Mouse (Mus musculus) limb, embryonic 12.5 days (tissue): Measurements from ENCODE around the gene Itga10. TPM values are rescaled to one million over a fixed set of nuclear protein-coding genes. Genes with fewer than 3 reads are reported as not detected.
A peak's percentile ranks its signal among the peaks of the same experiment; 100 is the strongest.
"Not testable (repeated sequence)": the region's sequence is repeated elsewhere in the genome, so short reads cannot be mapped to it uniquely, and the experiment has no call there.

Experiments
- ATAC-seq: fragments of 200-750 bp; cut with Nextera tagmentation; 2 replicates; pipeline ENCODE4 v1.8.0; 2017; ENCODE audit warnings: low read depth, moderate TSS enrichment; ENCODE audit not compliant: insufficient number of reproducible peaks, insufficient read depth, low FRiP score, low TSS enrichment
- H3K27ac ChIP-seq: fragments of 300-500 bp; sonication (generic); 2 replicates; pipeline ENCODE4 v1.5.1; 2016; ENCODE audit warnings: mild to moderate bottlenecking, moderate library complexity
- H3K27me3 ChIP-seq: fragments of 300-500 bp; sonication (generic); 2 replicates; pipeline ENCODE4 v1.6.1; 2016; ENCODE audit warnings: mild to moderate bottlenecking, moderate library complexity
- H3K36me3 ChIP-seq: fragments of 300-500 bp; sonication (generic); 2 replicates; pipeline ENCODE4 v1.6.1; 2016; ENCODE audit warnings: mild to moderate bottlenecking, moderate library complexity
- H3K4me1 ChIP-seq: fragments of 300-500 bp; sonication (generic); replicated peaks from 2 replicates; pipeline ENCODE4 v1.6.1; 2016
- H3K4me2 ChIP-seq: fragments of 300-500 bp; sonication (generic); 2 replicates; pipeline ENCODE4 v1.6.1; 2016; ENCODE audit warnings: mild to moderate bottlenecking, moderate library complexity
- H3K4me3 ChIP-seq: fragments of 300-500 bp; sonication (generic); replicated peaks from 2 replicates; pipeline ENCODE4 v1.5.1; 2016; ENCODE audit warnings: mild to moderate bottlenecking
- H3K9ac ChIP-seq: fragments of 300-500 bp; sonication (generic); replicated peaks from 2 replicates; pipeline ENCODE4 v1.6.1; 2016; ENCODE audit warnings: mild to moderate bottlenecking, moderate library complexity
- H3K9me3 ChIP-seq: fragments of 300-500 bp; sonication (generic); 2 replicates; pipeline ENCODE4 v1.6.1; 2016; ENCODE audit warnings: mild to moderate bottlenecking, moderate library complexity
- WGBS: fragments of 180-500 bp; shearing (Covaris S2); methylation state at CpG from one replicate; pipeline ENCODE4 v1.1.7; 2016; 5-methylcytosine and 5-hydroxymethylcytosine counted together
- polyA plus RNA-seq: library from polyadenylated mRNA; unstranded; fragments of >200 nt; fragmentation: Nextera tagmentation; extraction: Ambion mirVana; gene quantifications from 2 replicates; pipeline ENCODE4 v1.2.1, GENCODE M21; 2016

The Itga10 gene
- polyA plus RNA-seq, 1 experiment from 2014 or later: 0.76 TPM

GRCm38 (mm10) chr3:96634928-96635879 is 10.2 kb upstream of the Itga10 start, which contains the start of the genes Pex11b and Gm42957:
Gene Pex11b, plus strand, starts transcription at chr3:96635376.
Gene Gm42957, plus strand, starts transcription at chr3:96635474.
- ATAC-seq: peak; percentile 92

GRCm38 (mm10) chr3:96635906-96636305 is 9.5 kb upstream of the Itga10 start:
- 12% methylated on average over 15 of the region's 15 CpGs for WGBS
- peaks cover 71% of the 10 kb centered on the region for H3K36me3 ChIP-seq
- H3K27ac ChIP-seq: peak overlapping the region; percentile 92
- peak overlapping the region; percentile 73 for H3K4me2 ChIP-seq
- H3K27me3 ChIP-seq: no peaks in the 10 kb centered on the region
- no peak for ATAC-seq
- peaks cover 25% of the 10 kb centered on the region for H3K4me1 ChIP-seq
- peak overlapping the region; percentile 95 for H3K9ac ChIP-seq
- no peaks in the 10 kb centered on the region for H3K9me3 ChIP-seq
- H3K4me3 ChIP-seq: peak overlapping the region; percentile 95

More at GRCm38 (mm10) chr3:96634928-96635879, 10.2 kb upstream of the Itga10 start, which contains the start of the genes Pex11b and Gm42957:
- H3K9me3 ChIP-seq: no peaks in the 10 kb centered on the region
- peak within 1 kb of the TSS; percentile 92 for H3K27ac ChIP-seq
- peaks cover 29% of the 10 kb centered on the region for H3K4me1 ChIP-seq
- peak within 1 kb of the TSS; percentile 95 for H3K9ac ChIP-seq
- H3K27me3 ChIP-seq: no peaks in the 10 kb centered on the region
- peaks cover 65% of the 10 kb centered on the region for H3K36me3 ChIP-seq
- H3K4me2 ChIP-seq: peak within 1 kb of the TSS; percentile 73
- peak within 1 kb of the TSS; percentile 95 for H3K4me3 ChIP-seq
- WGBS: 2% methylated on average over 59 of the region's 60 CpGs

GRCm38 (mm10) chr3:96636448-96636847 is 8.9 kb upstream of the Itga10 start:
- no peak for ATAC-seq
- peaks cover 21% of the 10 kb centered on the region for H3K4me1 ChIP-seq
- H3K27me3 ChIP-seq: no peaks in the 10 kb centered on the region
- no peaks in the 10 kb centered on the region for H3K9me3 ChIP-seq
- peak overlapping the region; percentile 95 for H3K4me3 ChIP-seq
- peak overlapping the region; percentile 73 for H3K4me2 ChIP-seq
- peaks cover 71% of the 10 kb centered on the region for H3K36me3 ChIP-seq
- H3K9ac ChIP-seq: peak overlapping the region; percentile 95
- WGBS: 75% methylated on average over 11 of the region's 11 CpGs
- H3K27ac ChIP-seq: no peak overlapping the region

- Histone ChIP-seq H3K4me3 (no peak overlapping the region), H3K4me1 (peaks cover 17% of the 10 kb centered on the region), H3K36me3 (peaks cover 71% of the 10 kb centered on the region), H3K27ac (no peak overlapping the region), H3K9me3 (no peaks in the 10 kb centered on the region), H3K9ac (no peak overlapping the region), H3K27me3 (no peaks in the 10 kb centered on the region), H3K4me2 (no peak overlapping the region)
- WGBS: 73% methylated on average over 1 of the region's 1 CpGs
- ATAC-seq: no peak
Measured at GRCm38 (mm10) chr3:96639219-96639618, 6.2 kb upstream of the Itga10 start.

GRCm38 (mm10) chr3:96647365-96647764 is 2.0 kb downstream of the Itga10 start:
- peaks cover 32% of the 10 kb centered on the region for H3K36me3 ChIP-seq
- 0 out of 2 replicates have a peak, but pooled peaks cover 4% of the 10 kb centered on the region for H3K4me1 ChIP-seq
- no peak overlapping the region for H3K4me2 ChIP-seq
- no peaks in the 10 kb centered on the region for H3K9me3 ChIP-seq
- 80% methylated on average over 3 of the region's 3 CpGs for WGBS
- H3K27me3 ChIP-seq: no peaks in the 10 kb centered on the region
- no peak for ATAC-seq
- no peak overlapping the region for H3K27ac ChIP-seq
- H3K4me3 ChIP-seq: no peak overlapping the region
- H3K9ac ChIP-seq: no peak overlapping the region

- Histone ChIP-seq H3K36me3 (peaks cover 9% of the 10 kb centered on the region; the same call in 1 of the 2 replicates), H3K4me1 (peaks cover 12% of the 10 kb centered on the region), H3K27me3 (no peaks in the 10 kb centered on the region), H3K4me3 (no peak overlapping the region), H3K9me3 (no peaks in the 10 kb centered on the region), H3K4me2 (no peak overlapping the region), H3K9ac (no peak overlapping the region), H3K27ac (no peak overlapping the region)
- ATAC-seq: no peak
- 83% methylated on average over 2 of the region's 2 CpGs for WGBS
Measured at GRCm38 (mm10) chr3:96660901-96661300, 15.5 kb downstream of the Itga10 start.

GRCm38 (mm10) chr3:96662731-96663316 is 17.4 kb downstream of the Itga10 start:
- Histone ChIP-seq H3K4me1 (peaks cover 12% of the 10 kb centered on the region), H3K4me3 (peak overlapping the region; percentile 31), H3K9ac (peak overlapping the region; percentile 31; the same call in 1 of the 2 replicates), H3K4me2 (peak overlapping the region; percentile 59), H3K9me3 (no peaks in the 10 kb centered on the region), H3K36me3 (no peaks in the 10 kb centered on the region), H3K27me3 (no peaks in the 10 kb centered on the region), H3K27ac (peak overlapping the region; percentile 86)
- 45% methylated on average over 8 of the region's 8 CpGs for WGBS
- ATAC-seq: no peak

GRCm38 (mm10) chr3:96663432-96664239 is 18.3 kb downstream of the Itga10 start:
- Histone ChIP-seq H3K9ac (peak overlapping the region; percentile 31; the same call in 1 of the 2 replicates), H3K27ac (peak overlapping the region; percentile 86), H3K4me3 (peak overlapping the region; percentile 31), H3K4me2 (peak overlapping the region; percentile 59), H3K4me1 (peaks cover 12% of the 10 kb centered on the region), H3K36me3 (no peaks in the 10 kb centered on the region), H3K27me3 (no peaks in the 10 kb centered on the region), H3K9me3 (no peaks in the 10 kb centered on the region)
- WGBS: 7% methylated on average over 17 of the region's 18 CpGs
- ATAC-seq: peak; percentile 92

GRCm38 (mm10) chr3:96665732-96666363 is 20.5 kb downstream of the Itga10 start:
- not testable (repeated sequence) for H3K27ac ChIP-seq, H3K36me3 ChIP-seq, H3K27me3 ChIP-seq, H3K9ac ChIP-seq, H3K4me3 ChIP-seq, H3K4me2 ChIP-seq, H3K9me3 ChIP-seq, ATAC-seq
- H3K4me1 ChIP-seq: peaks cover 20% of the 10 kb centered on the region
- 88% methylated on average over 7 of the region's 7 CpGs for WGBS

- 92% methylated on average over 5 of the region's 5 CpGs for WGBS
- H3K4me1 ChIP-seq: peaks cover 20% of the 10 kb centered on the region
- no peaks in the 10 kb centered on the region for H3K36me3 ChIP-seq
- H3K27ac ChIP-seq: no peak overlapping the region
- no peak overlapping the region for H3K4me3 ChIP-seq
- no peak overlapping the region for H3K4me2 ChIP-seq
- no peaks in the 10 kb centered on the region for H3K9me3 ChIP-seq
- no peak for ATAC-seq
- peaks cover 16% of the 10 kb centered on the region for H3K27me3 ChIP-seq
- no peak overlapping the region for H3K9ac ChIP-seq
Measured at GRCm38 (mm10) chr3:96666916-96667315, 21.5 kb downstream of the Itga10 start.
